Mouse (Mus musculus) cerebellum, adult 11-12 months (tissue): ENCODE measurements at regions not wholly inside any gene's neighbourhood (a gene's known extent, or its start where the extent isn't known, plus 50 kb on each side); places are given as distances from the start of the nearest gene placed in this dataset.
A peak's percentile ranks its signal among the peaks of the same experiment; 100 is the strongest.

Experiments
- DNase-seq: peaks from one replicate; pipeline ENCODE4 v3.0.0; 2022

DNA sequence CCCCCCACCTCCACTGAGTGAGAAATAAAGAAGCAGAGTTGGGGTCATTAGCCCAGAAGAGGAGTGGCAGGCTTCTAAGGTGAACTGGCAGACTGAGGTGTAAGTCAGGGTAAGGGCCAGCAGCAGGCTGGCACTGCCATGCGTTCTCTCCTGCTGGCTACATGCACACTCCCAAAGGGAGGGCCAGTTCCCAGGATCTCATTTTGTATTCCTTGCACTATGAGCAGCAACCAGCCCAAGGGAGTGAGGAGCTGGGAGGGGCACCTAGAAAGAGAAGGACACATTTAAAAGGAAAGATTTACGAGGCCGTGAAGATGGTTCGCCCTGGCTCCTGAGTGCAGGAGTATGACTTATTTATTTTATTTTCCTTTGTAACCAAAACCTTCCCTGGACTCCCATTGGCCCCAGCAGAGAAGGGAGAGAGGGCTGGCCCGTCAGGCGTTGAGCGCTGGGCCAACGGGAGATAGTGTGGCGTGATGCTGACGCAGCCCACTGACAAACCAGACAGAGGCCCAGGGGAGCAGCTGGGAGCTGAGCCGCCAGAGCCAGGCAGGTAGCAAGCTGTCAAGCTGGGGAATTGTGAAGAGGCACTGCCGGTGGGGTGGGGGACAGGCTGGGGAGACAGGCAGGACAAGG lies 166.8 kb upstream of the Klf7 start:
- peak; percentile 32 for DNase-seq

DNA sequence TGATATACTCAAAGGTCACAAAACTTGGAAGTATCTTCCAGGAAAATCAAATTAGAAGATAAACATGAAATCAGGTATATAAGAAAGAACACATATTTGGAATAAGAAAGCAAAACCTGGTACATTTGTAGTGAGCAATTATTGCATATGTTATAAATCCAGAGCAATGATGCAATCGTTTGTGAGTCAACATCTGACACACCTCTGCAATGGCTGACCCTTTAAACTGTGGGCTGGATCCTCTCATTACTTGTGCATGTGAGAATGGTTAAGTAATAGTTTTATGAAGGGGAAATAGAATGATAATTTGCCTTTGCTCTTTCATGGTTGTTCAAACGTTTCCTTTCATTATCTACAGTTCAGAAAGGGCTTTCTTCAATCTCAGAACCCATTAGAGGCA lies 165.0 kb upstream of the Klf7 start:
- DNase-seq, result no peak

DNA sequence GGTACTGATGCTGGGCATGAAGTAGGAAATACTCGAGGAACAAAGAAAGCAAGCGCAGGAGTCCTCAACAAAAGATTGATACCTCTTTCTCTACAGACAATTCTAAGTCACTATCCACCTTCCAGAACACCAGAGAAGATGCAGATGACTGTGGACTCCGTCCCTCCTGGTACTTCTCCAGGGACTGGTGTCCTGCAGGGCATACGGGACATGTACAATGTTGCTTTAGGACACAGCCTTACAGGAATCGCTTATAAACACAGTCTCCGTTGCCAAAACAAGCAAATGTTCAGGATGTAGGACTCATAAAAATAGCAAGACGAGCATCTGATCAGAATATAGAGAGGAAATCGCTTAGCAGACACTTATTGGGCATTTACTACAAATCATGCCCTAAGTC lies 162.6 kb upstream of the Klf7 start:
- DNase-seq, result peak; percentile 37

DNA sequence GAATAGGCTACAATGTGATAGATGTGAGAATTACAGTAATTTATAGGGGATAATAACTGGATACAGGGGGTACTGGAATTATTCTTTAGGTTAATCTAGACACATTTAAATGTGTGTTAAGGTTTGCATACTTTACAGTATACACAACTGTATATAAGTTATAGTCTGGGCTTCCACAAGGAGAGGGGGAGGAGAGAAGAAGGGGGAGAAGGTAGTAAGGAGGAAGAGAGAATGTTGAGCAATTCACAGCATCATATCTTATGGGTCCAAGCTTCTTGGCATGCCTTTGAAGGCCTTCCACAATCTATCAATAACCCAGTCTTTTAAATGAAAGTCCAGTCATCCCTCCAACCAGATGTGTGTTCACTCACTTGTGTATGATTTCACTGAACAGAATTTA lies 153.8 kb upstream of the Klf7 start:
- DNase-seq, result no peak

DNA sequence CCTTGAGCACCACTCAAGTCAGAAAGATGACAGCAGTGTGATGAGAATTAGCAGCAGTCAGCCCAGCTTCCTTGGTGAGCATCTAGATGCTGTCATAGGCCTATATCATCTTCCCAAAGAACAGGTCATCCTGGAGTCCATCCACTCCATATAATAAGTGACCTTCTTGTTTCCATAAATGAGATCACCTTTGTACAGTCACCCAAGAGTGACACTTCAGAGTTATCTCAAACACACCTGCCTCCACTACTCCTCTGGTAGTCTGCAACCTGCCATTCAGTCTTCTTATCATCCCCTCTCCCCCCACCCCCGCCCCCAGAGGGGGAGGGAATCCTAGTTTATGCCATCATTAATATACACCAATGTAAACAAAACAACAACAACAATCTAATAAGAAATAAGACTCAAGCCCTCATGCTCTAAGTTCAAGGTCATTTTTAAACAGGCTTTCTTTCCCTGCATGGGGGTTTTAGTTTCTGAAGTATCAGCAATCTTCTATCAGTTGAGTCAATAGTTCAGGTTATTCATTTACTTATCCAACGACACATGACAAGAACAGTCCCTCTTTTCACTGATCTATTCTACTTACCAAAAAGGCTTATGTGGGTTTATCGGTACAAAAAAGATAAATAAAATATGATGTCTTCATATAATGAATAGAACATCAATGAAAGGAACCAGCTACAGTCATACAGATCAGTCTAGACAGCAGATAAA lies 153.2 kb upstream of the Klf7 start:
- no peak for DNase-seq

DNA sequence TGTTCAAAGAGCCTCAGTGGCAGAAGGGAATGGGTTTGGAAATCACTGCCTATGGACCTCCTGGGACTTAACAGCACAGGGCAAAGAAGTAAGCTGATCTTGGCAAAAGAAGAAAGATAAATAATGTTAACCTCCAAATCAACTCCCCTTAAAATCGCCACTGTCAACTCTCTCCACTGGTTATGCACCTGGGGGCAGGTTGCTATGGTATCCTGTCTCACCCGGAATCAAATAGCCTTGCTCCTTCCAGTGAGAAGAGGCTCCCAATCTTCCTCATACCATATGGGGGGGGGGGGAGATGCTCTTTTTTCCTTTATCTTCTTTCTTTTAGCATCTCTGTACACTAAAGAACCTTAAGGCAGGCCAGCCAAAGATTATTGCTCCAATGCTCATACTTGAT lies 135.2 kb upstream of the Klf7 start:
- DNase-seq, result no peak

DNA sequence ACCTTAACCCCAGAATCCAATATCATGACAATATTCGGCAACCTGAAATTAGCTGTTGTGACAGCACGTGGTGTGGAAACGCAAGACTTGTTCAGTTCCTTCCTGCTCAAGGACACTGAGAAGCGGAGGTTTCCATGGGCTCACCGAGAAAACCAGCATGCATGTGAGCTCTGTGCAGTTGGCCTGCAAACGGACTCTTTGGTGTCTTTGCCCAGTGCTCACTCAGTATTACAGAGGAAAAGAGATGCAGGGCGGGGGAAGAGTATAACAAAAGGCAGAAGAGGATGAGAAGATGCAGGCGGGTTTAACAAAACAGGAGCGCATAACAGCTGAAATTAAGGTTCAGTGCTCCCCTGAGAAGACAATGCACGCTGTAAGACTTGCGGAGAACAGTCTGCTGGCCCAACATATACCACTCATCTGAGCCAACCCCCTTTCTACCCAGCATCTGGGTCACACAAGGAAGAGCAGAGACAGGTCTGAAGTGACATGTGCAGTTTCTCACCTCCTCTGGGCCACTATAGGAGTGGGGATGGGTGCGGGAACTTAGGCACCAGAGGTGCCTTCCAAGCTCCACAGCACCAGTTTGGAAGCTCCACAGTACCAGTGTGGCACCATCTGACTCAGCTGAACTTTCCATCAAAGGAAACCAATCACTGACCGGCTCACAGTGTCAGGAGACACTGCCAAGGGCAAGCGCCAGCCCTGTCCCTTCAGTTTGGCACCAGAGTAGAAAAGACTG lies 133.6 kb upstream of the Klf7 start:
- peak; percentile 60 for DNase-seq

DNA sequence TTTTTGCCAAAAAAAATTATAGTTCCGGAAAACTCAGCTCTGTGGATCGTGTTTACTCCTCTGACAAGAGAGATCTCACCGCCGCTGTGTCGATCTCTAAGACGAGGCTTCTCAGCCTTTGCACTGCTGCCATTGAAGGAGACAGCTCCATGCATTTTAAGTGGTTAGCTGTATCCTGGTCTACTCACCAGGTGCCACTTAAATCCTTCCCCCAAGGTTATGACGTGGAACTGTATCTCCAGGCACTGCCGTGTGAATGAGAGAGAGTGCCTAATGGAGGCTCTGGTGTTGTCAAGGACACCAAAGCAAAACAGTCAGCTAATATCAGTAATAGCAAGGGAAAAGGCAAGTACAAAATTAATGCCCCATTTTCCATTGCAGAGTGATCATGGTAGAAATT lies 132.6 kb upstream of the Klf7 start:
- DNase-seq, result no peak

DNA sequence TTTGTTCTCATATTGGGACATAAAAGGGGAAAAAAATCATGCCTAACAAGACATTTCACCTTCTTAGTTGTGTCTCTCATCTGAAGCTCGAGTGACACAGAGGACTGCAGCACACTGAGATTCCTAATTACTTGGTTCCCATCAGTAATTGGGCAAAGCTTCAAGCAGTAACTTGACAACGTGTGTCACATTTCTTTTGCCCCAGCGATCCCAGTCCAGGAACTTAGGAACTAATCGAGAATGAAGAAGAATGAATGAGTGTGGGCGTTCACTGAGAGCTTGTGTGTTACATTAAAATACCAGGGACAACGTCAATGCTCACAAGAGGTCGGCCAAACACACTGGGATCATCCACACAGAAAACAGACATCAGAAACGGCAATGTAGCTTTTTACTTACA lies 131.9 kb upstream of the Klf7 start:
- DNase-seq, result no peak

DNA sequence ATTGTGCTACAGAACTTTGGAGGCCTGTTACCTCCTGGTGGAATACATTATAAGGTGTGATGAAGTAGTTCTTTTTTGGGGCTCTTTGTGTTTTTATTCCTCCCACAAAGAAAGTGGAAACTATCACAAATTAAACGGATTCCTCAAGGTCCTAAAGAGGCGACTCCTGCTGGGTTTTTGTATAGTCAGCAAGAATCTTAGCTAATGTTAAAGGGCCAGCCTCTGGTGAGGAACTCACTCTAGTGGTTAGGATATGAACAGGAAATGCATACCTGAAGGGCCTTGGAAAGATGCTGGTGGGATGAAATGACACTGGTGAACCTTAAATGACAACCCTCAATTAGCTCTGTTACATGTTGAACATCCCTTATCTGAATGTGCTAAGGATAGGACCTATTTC lies 120.3 kb upstream of the Klf7 start:
- DNase-seq, result no peak

DNA sequence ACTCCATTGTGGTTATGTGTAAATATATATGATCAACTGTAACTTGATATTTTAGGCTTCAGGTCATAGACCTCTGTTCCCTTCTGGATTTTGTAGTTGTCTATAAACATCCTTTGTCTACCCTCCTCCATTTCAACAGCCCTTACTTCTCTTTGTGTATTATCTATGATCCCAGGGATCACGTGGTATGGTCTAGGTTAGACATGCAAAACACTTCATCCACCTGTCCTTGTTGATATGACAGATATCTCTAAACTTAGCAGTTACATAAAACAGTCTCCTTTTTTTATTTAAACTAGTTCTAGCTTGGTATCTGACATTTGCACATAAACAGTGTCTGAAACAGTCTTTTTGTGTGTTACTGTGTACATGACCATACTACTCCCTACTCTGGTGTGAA lies 107.6 kb upstream of the Klf7 start:
- DNase-seq, result no peak

DNA sequence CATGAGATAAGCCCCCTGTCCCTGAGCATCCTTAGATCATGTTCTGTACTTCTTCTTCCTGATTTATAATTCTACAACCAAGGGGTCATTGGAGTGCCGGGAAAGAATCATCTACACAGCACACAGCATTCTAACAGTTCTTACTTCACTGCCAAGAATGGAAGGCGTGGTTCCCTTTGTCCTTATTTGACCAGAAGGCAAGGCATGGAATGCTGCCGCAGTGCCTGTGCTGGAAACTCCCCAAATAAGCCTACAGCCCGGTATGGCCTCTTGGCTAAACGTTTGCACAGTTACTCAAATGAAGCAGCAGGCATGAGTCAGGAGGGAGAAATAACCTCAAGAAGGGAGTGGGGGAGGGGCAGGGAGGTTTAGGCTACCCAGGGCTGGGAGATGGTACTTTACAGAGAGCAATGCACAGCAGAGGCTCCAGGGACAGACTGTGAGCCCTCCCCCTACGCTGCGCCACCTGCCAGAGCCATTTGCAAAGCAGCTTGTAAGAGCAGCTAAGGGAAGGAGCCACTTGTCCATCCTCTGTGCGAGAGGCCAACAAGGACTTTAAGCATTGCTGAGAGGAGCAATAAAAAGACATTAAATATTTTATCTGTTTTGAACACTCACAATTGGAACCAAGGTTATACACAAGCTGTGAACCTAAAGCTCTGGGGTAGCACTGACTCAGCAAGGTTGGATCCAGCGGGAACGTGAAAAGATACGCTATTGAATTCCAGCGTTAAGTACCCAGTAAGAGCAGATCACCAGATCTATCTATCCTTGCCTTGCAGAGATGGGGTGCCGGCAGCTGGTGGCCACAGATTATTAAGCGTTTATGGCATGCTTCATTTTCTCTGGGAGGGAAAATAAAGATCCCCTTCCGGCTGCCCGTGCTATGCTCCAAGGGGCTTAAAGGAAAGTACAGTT lies 104.2 kb upstream of the Klf7 start:
- DNase-seq, result peak; percentile 96

DNA sequence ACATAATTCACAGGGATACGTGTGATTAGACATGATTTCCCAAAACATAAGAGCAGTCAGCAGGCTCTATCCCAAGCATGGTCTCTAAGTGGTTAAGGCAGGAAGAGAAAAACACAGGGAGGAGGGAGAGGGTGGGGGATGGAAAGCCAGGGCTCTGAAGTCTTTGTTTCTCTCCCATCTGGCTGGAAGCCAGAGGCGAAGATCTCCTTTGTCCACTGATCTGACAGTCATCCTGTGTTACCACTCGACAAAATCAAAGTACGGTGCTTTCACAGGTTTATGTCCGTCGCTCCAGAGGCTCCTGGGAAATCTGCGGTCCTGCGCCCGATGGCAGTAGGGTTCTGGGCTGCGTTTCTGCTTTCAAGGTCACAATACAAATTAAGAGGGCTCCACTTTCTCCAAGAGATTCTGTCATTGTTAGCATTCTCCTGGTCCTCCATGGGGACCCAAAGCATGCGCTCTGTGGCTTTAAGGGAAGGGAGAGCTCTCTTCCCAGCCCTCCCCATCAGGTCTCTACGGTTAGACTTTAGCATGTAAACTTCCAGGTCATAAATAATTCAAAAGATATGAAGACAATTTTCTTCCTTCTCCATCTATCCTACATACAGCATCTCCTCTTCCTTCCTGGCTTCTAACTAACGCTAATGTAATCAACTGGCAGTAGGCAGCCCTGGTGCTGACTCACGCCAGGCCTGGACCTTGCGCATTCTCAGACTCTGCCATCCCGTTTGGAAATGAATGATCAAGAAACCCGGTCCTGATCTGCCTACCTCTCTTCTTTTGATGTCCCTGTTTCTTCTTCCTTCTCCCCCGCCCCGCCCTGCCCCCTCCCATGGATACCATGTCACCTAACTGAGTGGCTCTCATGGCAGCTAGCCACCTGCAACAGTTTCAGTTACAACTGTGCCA lies 102.0 kb upstream of the Klf7 start:
- peak; percentile 15 for DNase-seq

DNA sequence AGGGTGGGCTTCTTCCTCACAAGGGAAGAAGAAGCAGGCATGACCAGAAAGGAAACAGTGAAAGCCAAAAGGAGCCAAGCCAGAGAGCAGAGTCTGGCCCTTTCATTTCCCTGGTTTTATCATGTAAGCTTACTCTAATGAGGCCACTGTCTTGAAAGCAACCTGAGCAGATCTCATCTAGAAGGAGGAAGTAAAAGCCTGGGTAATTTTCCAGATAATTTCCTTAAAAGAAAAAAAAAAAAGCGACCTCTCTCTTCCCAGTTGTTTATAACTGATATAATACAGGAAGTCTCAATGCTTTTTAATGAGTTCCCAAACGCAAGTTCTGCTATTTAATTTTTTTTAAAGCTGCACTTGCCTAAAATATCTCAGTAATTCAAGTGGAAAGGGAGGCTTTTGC lies 100.4 kb upstream of the Klf7 start:
- no peak for DNase-seq

DNA sequence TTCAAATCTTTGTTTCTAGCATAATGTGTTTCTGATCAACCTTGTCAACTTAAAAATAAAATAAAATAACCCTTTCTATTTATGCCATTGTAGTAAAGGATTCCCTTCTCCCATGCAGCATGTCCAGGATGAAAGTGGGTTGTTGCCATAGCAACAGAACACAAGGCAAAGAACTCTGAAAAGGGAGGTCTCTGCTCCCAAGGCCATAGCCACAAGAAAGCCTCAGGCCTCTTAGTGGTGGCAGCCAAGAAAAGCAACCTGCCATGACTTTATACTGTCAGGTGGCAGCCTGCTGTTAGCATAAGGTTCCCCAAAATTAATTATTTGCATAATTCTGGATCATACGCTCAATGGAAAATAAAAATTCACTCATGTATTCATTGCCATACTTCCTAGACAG lies 98.4 kb upstream of the Klf7 start:
- DNase-seq, result no peak

DNA sequence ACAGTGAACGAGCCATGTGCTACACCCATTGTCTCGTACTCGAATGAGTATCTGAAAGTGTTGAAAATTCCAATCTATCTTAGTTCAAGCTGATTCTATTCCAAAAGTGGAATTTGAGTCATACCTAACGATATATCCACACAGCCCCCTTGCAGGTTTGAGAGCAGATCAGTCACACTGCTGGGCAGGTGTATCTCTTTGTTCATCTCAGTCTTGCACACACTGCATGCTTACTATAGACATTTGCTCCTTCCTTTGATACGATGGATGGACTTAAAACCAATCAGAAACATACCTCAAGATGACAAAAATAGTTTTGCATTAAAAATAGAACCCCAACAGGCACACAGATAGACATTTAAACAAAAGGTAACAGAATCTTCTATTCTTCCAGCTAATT lies 98.0 kb upstream of the Klf7 start:
- DNase-seq, result no peak

DNA sequence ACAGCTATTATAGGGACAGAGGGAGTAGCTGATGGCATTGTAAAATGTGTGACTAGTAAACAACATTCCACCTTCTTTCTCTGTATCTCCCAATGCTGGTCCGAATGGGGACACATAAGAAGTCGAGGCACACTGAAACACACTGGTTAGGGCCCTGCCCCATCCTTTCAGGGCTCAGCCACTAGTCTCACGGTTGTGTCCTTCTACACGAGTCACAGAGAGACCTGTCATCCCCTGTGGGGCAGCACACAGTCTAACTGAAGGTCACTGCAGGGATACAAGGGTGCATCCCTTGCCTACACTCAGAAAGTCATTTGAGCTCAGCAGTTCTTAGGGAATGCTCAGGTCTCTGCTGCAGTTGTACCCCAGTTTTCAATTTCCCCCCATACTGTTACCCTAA lies 93.6 kb upstream of the Klf7 start:
- DNase-seq, result no peak

DNA sequence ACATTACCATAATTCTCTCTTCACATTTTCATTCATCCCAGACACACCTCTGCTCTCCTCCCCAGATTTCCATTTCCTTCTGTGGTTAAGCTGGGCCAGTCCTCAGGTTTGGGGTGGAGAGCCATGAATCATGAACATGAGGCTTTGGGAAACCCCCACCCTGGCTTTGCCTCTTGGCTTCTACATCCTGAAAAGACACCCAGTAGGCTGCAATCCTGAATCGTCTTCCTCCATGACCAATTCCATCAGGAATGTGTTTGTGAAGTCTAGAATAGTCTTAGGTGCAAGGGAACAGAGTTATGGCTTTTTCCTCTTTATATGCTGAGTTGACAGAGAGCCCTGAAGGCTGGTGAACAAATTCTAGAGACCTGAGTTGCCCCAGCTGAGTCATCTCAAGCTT lies 87.0 kb upstream of the Klf7 start:
- no peak for DNase-seq

DNA sequence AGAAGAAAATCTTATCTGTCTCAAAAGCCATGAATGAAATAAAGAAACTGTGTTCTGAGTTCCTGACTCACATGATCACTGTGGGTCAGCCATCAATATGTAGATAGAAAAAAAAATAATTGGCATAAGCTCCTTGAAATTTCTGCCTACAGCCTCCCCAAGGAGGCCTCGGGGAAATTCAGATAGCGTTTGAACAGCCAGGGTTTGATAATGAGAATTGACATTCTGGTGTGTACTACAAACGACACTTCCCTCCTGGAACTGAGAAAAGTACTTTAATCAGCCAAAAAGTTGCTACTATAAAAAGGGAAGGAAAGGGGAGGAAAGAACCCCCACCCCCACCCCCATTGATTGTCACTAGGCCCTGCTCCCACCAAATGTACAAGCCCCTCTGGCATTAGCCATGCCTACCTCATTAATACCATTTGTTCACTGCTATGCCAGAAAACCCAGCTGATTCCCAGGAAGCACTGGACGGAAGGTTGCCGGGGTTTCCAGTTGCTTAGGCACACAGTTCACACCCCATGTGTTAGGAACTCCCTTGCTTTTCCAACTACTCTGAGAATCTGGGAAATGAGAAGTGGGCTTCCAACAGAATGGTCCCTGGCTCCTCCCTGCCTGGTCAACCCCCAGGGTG lies 78.4 kb upstream of the Klf7 start:
- DNase-seq, result no peak

DNA sequence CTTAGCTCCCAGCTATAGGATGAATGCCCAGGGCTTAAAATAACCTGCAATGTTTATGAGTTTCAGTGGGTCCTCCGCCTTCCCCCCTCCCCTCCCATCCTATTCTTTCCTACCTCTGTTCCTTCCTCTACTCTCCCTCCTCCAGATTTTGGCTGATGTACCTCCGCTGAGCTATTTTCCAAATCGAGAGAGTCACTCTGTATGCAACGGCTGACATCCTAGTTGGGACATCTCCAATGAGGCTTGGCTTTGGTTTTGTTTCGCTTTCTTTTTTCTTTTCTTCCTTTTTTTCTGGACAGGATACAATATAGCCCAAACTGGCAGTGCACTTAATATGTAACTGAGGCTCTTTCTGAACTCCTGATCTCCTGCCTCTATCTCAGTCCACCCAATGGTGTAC lies 76.7 kb upstream of the Klf7 start:
- no peak for DNase-seq

DNA sequence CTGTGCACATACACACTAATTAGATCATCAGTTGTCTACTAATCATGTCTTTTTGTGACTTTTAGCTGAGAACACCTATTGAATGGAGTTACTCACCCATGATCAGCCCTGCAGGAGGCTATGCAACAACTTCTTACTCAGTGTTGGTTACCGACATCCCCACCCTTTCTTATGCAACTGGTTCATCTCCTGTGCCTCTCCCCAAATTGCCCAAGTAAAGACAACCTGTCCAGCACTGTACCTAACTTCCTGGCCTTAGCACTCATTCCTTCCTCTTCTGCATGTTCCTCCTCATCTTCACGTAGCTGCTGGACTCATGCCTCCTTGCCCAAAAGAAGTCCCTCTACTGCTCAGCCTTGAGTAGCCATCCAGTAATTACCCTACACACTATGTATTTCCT lies 76.2 kb upstream of the Klf7 start:
- DNase-seq, result no peak
